Mouse (Mus musculus) Patski (cell line): ENCODE measurements around the gene Dnpep. TPM values are rescaled to one million over a fixed set of nuclear protein-coding genes. Genes with fewer than 3 reads are reported as not detected.

Experiments used
- ATAC-seq: fragments of 100-300 bp; one replicate; pipeline ENCODE4 v1.8.0; 2021
- CTCF ChIA-PET: fragments of 350-600 bp; sonication (Branson Sonifier 250); formaldehyde crosslinking; loops from one replicate; lab custom pipeline; 2022; ENCODE audit warnings: inconsistent platforms; lab: Charles Lee
- POLR2A ChIA-PET: fragments of 350-600 bp; sonication (Branson Sonifier 250); formaldehyde crosslinking; loops from one replicate; lab custom pipeline; 2022; ENCODE audit warnings: antibody characterized with exemption, inconsistent platforms; lab: Charles Lee
- DNase-seq: peaks from one replicate; pipeline ENCODE4 v3.0.0-alpha.2; 2011; ENCODE audit warnings: low read depth, low spot score
- H3K27me3 ChIP-seq: fragments of 371-371 bp; one replicate; pipeline ENCODE4 v1.5.1; 2021
- CTCF ChIP-seq: fragments of 100-300 bp; IDR thresholded peaks from one replicate; pipeline ENCODE4 v1.5.1; 2021
- in situ Hi-C: fragments of 300-500 bp; cut with MboI; formaldehyde crosslinking; loops from 3 replicates; pipeline ENCODE4 v1.11.1; 2018; ENCODE audit warnings: low pct_unique_long_range_greater_than_20kb, mixed read lengths
- polyA plus RNA-seq: library from polyadenylated mRNA; unstranded; gene quantifications from one replicate; pipeline ENCODE4 v1.2.3, GENCODE M21; 2021

Gene Dnpep
- polyA plus RNA-seq, 1 experiment from 2014 or later: 151 TPM

DNA sequence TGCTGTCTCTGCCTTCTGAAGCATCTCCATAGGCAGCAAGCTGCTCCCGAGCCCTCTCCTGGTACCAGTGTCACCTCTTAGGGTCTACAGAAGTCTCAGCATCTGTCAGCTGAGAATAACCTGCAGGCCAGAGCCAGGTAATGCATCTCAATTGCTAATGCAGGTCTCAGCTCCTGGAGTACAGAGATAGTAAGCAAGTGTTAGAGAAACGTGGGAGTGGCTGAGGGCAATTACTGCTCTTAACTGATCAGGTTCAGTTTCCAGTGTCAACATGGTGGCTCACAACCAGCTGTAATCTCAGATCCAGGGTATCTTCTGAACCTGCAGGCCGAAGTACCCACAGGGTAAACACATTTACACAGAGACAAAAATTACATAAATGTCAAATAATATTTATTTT lies 18.7 kb upstream of the Dnpep start:
- DNase-seq (no peak), ATAC-seq (no peak)
- POLR2A ChIA-PET: no interaction called here
- CTCF ChIA-PET: interaction anchor here (2.1 kb wide), 1 partner anchor 10 kb away, joined by 6 read pairs; no protein-coding TSS in a partner anchor
- no peak for TF ChIP-seq CTCF
- in situ Hi-C loops: no loop called here
- H3K27me3 ChIP-seq: no peaks in the 10 kb centered on the region

GRCm38 (mm10) chr1:75331271-75331670 lies 13.5 kb upstream of the Dnpep start:
- no peak for TF ChIP-seq CTCF
- H3K27me3 ChIP-seq: no peaks in the 10 kb centered on the region
- ChIA-PET CTCF (interaction anchor here (3.3 to 5.2 kb wide), 2 partner anchors 12 to 13 kb away, joined by 9 to 22 read pairs; partner anchors contain the start of gene Dnpep), POLR2A (no interaction called here)
- DNase-seq (no peak), ATAC-seq (no peak)
- in situ Hi-C loops: no loop called here

DNA sequence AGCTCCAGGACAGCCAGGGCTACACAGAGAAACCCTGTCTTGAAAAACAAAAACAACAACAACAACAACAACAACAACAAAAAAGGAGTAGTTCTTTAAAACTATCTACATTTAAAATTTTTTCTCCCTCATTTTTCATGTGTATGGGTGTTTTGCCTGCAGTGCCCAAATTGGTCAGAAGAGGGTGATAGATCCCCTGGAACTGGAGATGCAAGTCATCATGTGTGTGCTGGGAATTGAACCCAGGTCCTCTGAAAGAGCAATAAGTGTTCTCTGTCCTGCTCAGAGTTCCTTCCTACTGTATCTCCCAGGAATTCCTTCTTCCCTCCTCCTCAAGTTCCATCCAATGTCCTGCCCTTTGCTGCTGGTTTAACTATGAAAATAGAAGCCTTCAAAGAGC lies 9.7 kb upstream of the Dnpep start:
- in situ Hi-C loops: no loop called here
- H3K27me3 ChIP-seq: no peaks in the 10 kb centered on the region
- DNase-seq (no peak), ATAC-seq (no peak)
- ChIA-PET POLR2A (interaction anchor here (0.7 kb wide), 1 partner anchor 55 kb away, joined by 5 read pairs; no protein-coding TSS in a partner anchor), CTCF (interaction anchor here (2.1 to 5.2 kb wide), 2 partner anchors 9 kb away, joined by 6 to 22 read pairs; partner anchors contain the start of gene Dnpep)
- TF ChIP-seq CTCF: peak; percentile 31

DNA sequence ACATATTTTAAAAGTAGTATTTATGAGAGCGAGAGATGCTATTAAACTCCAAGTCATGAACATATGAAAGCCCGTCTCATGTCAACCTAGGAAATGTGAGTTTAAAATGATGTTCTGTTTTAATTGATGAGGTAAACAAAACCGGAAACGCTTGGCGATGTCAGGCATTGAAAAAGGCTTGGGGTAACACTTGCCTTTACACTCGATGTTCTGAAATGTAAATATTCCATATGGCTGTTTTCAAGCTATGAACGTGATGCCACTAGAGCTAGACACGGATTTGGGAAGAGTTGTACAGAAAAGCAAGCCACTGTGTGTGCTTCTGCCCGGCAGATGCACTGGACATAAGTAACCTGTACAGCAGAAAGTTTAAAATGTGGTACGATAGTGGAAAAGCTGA lies 1.4 kb upstream of the Dnpep start:
- POLR2A ChIA-PET: no interaction called here
- in situ Hi-C loops: no loop called here
- DNase-seq: no peak
- CTCF ChIA-PET: interaction anchor here (0.7 to 2.5 kb wide), 3 partner anchors 10 to 144 kb away, joined by 3 to 22 read pairs (median 3); no protein-coding TSS in a partner anchor
- ATAC-seq: no peak
- no peaks in the 10 kb centered on the region for H3K27me3 ChIP-seq
- TF ChIP-seq CTCF: no peak

- CTCF ChIA-PET: interaction anchor here (0.9 to 2.5 kb wide), 2 partner anchors 11 to 144 kb away, joined by 3 to 22 read pairs; no protein-coding TSS in a partner anchor
- ATAC-seq (no peak), DNase-seq (no peak)
- in situ Hi-C loops: no loop called here
- TF ChIP-seq CTCF: no peak
- POLR2A ChIA-PET: interaction anchor here (0.6 kb wide), 1 partner anchor 140 kb away, joined by 3 read pairs; no protein-coding TSS in a partner anchor
- H3K27me3 ChIP-seq: no peaks in the 10 kb centered on the region
These were observed 946 bp upstream of the Dnpep start for GRCm38 (mm10) chr1:75318736-75319135.

DNA sequence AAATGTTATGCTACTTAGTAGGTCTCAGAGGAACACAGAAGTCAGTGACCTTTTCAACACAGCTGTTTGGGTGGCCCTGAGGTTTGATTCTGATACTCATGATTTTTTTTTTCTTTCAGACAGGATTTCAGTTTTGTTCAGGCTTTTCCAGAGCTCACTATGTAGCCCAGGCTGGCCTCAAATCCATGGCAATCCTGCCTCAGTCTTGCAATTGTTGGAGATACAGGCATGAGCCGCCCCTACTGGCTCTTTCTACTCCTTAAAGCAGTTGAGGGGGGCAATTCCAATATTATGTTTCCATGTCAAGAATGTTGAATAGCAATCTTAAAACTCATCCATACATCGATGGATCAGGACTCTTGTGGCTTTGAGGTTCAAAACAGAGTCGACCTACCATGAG lies 511 bp upstream of the Dnpep start:
- ChIA-PET CTCF (interaction anchor here (0.9 to 2.5 kb wide), 2 partner anchors 11 to 145 kb away, joined by 3 to 22 read pairs; no protein-coding TSS in a partner anchor), POLR2A (interaction anchor here (0.6 to 0.8 kb wide), 2 partner anchors 140 to 148 kb away, joined by 3 to 4 read pairs; no protein-coding TSS in a partner anchor)
- H3K27me3 ChIP-seq: no peaks in the 10 kb centered on the region
- in situ Hi-C loops: no loop called here
- DNase-seq (no peak), ATAC-seq (no peak)
- TF ChIP-seq CTCF: no peak

- in situ Hi-C loops: no loop called here
- ATAC-seq: peak; percentile 45
- DNase-seq: peak; percentile 27
- CTCF ChIA-PET: interaction anchor here (1.6 to 2.5 kb wide), 3 partner anchors 13 to 151 kb away, joined by 5 to 22 read pairs (median 7); no protein-coding TSS in a partner anchor
- H3K27me3 ChIP-seq: no peaks in the 10 kb centered on the region
- POLR2A ChIA-PET: no interaction called here
- no peak for TF ChIP-seq CTCF
These were observed 939 bp downstream of the Dnpep start for GRCm38 (mm10) chr1:75316861-75317240.

DNA sequence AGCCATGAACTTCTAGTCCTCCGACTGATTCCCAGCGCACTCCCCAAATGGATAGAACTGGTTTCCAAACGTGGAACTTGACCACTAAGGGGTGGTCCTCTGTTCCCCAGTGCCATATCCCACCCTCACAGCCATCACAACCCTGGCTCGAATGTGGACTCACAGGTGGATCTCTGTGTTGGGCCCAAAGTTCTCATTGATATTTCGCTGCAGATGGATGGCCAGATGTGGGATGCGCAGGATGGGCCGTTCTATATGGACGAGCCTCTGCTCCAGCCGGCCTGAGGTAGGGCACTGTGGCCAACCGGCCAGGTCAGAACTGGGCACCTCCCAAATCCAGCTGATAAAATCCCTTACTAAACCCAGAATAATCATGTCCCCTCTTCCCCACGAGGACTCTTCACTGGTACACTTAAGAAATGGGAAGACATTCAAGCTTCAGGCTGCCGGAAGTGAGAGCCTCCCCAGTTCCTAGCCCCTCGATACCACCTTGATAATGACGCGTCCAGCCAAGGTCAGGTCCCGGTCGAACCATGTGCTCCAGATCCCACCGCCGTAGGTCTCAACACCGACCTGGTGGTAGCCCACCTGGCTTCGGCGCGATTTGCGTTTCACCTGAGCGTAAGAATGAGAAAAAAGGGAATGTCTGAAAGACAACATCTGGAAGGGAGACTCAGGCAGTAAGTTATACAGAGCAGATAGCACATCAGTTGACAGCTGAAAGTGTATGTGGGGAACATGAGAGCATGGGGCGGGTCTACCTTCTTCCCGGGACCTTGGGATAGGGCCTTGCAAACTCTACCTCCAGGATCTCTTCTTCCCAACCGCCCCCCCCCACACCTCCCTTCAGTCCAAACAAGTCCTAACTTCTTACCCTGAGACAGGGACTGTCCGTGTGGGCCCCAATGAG lies 2.1 kb downstream of the Dnpep start:
- in situ Hi-C loops: no loop called here
- DNase-seq (no peak), ATAC-seq (no peak)
- TF ChIP-seq CTCF: no peak
- no peaks in the 10 kb centered on the region for H3K27me3 ChIP-seq
- CTCF ChIA-PET: no interaction called here
- POLR2A ChIA-PET: no interaction called here

DNA sequence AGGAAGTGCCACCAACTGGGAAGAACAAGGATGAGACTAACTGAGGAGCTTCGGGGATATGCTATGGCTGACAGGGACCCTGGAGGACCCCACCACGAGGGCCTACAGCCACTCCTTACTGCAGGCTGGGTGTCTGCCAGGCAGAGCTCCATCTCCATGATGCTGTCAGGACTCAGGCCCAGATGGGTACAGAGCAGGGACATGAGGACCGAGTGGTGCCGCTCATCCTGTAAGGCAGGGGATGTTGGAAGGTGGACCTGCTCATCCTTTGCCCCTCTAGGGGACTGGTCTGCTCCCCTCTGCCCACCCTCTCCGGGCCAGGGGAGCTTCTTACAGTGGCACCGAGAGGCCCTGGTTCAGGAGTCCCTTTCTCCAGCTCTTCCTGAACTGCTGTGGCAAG lies 2.8 kb downstream of the Dnpep start:
- no peak for TF ChIP-seq CTCF
- ChIA-PET POLR2A (no interaction called here), CTCF (no interaction called here)
- no peak for DNase-seq
- ATAC-seq: no peak
- in situ Hi-C loops: no loop called here
- no peaks in the 10 kb centered on the region for H3K27me3 ChIP-seq

GRCm38 (mm10) chr1:75311694-75312093 lies 6.1 kb downstream of the Dnpep start:
- H3K27me3 ChIP-seq: no peaks in the 10 kb centered on the region
- ChIA-PET CTCF (interaction anchor here (1.5 kb wide), 1 partner anchor 9 kb away, joined by 4 read pairs; no protein-coding TSS in a partner anchor), POLR2A (no interaction called here)
- TF ChIP-seq CTCF: no peak
- in situ Hi-C loops: no loop called here
- DNase-seq (no peak), ATAC-seq (no peak)

DNA sequence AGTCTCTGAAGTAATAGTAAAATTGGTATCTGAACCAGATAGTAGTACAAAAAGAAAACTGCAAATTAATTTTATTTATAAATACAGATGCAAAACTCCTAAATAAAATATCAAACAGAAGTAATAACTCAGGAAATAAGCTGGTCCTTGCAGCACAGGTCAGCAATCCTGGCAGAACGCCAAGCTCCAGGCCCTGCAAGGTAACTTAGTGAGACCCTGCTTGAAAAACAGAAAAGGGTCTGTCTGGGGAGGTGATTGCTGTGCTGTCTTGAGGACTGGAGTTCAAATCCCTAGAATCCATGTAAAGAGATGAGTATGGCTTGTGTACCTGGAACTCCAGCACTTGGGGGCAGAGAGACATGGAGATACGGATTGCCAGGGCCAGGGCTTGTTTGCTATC lies 13.1 kb downstream of the Dnpep start:
- no peaks in the 10 kb centered on the region for H3K27me3 ChIP-seq
- in situ Hi-C loops: no loop called here
- no peak for ATAC-seq
- no peak for TF ChIP-seq CTCF
- DNase-seq: no peak
- CTCF ChIA-PET: no interaction called here
- POLR2A ChIA-PET: no interaction called here
